Mouse (Mus musculus) layer of hippocampus, adult 9-11 months (tissue): Measurements from ENCODE around the gene Abtb2.

Experiments
- DNase-seq: peaks from one replicate; pipeline ENCODE4 v3.0.0; 2022

The Abtb2 gene

DNA sequence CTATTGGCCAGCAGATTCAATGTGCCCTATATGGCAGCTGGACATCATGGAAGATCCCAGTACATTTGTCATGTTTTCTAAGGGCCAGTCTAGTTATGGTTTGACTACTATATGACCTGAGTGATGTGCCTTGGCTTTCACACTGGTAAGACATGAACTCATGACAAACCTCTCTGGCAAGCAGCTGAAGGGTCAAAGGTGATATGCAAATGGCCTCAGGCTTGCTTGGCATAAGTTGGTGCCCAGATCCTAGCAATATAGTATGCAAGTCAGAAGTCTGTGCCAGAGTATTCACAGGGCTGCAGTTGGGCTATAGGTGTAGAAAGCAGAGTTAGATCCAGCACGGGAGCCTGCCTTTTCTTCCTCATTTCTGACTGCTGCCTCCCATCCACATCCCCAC is 125.2 kb downstream of the Abtb2 start:
- no peak for DNase-seq

DNA sequence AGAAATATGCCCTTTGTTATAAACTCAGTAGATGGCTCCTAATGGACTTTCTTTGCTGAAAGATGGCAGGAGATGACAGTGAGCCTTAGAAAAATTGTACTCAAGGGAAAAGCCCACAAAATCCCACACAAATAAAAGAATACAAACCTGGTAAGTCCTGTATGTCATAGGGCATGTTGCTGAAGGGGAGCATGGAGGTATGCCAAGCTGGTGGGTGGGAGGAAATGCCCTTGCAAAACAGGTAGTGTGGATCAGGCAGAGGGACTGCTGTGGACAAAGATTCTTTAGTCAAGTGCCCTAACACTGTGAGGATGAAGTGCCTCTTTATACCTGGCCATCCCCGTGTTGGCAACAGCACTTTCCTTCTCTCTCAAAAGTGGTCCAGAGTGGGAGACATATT is 126.7 kb downstream of the Abtb2 start:
- no peak for DNase-seq

DNA sequence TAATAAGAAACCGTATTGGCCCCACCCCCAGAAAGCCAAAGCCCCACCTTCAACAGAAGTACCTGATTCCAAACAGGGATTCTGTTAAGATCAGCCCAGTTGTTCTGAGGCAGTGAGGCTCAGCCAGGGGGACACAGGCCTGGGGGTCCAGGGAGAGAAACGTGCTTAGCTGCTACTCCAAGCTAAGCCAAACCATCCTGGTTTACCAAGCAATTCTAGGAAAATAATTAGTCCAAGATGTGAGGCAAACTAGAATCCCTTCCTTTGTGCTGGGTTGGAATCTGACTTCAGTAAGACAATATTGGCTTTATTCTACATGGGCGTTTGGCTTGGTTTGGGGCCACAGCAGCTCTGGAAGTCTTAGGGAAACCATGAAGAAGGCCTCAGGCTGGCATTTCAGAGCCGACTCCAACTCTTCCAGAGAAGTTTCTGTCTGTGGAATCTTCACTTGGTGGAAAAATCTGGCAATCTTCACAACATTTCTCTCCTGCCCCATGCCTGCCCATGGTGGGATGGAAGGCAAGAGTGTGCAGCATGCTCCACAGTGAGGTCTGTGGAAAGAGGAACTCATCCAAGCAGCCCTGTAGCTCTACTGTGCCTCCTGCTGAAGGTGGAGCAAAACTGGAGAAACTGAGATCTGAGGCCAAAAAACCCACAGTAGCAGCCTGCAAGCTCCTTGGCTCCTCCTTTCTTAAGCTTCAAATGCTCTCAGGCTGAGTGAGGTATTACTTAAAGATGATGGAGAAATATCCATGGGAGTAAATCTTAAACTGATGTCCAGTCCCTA is 128.9 kb downstream of the Abtb2 start:
- no peak for DNase-seq

DNA sequence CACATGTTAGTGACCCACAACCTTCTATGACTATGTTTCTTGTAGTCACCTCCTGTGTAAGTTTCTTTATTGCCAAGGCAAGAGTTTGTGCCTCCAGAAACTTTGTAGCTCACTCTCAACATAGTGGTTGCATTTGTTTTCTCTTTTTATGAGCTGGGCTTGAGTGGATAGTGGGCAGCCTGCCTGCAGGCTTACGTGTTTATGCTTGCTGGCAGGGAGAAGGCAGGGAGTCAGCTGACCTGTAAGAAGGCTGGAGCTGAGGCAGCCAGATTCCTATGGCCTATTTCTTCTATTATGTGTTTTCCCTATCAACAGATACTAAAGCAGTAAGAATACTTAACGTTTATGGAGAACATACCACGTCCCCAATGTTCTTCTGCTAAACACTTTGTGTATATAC is 130.1 kb downstream of the Abtb2 start:
- DNase-seq, result no peak

GRCm38 (mm10) chr2:103700514-103700913 is 134.4 kb downstream of the Abtb2 start:
- no peak for DNase-seq

DNA sequence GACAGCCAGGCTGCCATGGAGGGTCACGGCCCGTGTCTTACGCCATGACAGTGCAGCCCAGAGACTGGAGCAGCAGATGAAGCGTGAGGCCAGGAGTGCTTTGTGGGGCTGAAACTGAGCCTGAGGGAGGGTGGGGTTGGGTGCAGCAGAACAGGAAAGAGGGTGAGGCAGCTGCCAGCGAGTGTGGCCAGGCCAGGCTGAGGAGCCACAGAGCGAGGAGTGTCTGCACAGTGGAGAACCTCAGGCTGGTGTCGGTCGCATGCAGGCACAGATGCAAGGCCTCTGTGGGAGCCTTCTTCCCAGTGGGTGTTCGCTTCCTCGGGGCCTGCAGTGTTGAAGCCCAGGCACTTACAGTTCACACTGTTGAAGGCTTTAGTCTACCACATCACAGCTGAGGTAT is 137.2 kb downstream of the Abtb2 start:
- no peak for DNase-seq

- no peak for DNase-seq
Measured at GRCm38 (mm10) chr2:103703865-103704264, 137.8 kb downstream of the Abtb2 start.

DNA sequence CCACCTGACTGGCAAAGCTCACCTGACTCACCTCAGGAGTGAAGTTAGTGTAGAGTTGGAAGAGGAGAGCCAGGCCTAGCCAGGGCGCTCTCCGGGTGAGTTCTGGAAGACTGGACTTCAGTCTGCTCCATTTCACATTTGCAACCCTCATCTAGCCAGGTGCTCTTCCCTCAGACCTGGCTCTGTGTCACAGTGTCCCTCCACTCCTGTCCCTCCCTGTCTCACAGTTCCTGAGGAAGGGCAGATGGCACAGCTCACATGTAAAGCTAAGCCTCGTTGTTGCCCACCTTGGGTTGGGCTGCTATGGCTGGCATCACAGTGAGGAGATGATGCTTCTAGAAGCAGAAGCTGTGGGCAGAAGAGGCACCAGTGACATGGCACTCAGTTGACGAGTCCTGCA is 139.7 kb downstream of the Abtb2 start:
- no peak for DNase-seq

GRCm38 (mm10) chr2:103706226-103706625 is 140.1 kb downstream of the Abtb2 start:
- DNase-seq, result peak; percentile 85

- no peak for DNase-seq
Measured at GRCm38 (mm10) chr2:103707056-103707776, 141.1 kb downstream of the Abtb2 start.

- no peak for DNase-seq
Measured at GRCm38 (mm10) chr2:103710849-103711248, 144.7 kb downstream of the Abtb2 start.

GRCm38 (mm10) chr2:103713831-103714230 is 147.7 kb downstream of the Abtb2 start:
- DNase-seq, result no peak

DNA sequence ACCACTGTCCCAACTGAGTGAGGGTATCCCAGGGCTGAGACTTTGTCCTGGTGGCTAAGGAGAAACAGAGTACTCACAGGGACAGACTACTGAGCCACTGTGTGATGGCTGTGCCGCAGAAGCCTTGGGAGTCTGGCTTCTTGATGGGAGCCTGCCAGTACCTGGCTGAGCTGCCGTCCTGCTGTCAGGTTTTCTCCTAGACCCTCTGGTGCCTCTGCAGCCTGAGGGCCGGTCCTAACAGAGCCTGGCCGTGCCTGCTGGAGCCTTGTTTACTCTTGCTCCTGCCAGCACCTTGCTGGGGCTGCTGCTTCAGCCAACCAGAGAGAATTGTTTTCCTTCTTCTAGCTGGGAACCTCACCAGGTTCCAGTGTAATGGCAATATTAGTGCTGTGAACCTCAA is 148.3 kb downstream of the Abtb2 start:
- no peak for DNase-seq

GRCm38 (mm10) chr2:103718594-103719291 is 152.6 kb downstream of the Abtb2 start:
- DNase-seq, result peak; percentile 53

- no peak for DNase-seq
Measured at GRCm38 (mm10) chr2:103719292-103719646, 153.2 kb downstream of the Abtb2 start.

DNA sequence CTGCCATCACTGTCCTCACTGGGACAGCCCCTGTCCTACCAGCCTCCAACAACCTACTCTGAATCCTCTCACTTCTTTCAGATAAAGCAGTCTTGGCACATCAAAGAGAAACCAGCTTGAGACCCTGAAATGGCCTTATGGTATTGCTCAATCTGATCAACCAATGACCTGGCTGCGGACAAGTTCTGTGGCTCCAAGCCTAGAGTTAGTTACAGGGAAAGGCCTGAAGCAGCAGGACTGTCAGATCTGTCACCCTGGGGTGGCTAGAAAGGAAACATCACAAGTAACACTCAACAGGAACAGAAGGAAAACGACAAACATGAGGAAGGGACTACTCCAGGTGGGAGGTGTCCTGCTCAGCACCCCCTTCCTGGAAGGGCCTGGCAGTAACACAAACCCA is 158.4 kb downstream of the Abtb2 start:
- no peak for DNase-seq

GRCm38 (mm10) chr2:103728027-103728540 is 162.0 kb downstream of the Abtb2 start:
- DNase-seq, result no peak

DNA sequence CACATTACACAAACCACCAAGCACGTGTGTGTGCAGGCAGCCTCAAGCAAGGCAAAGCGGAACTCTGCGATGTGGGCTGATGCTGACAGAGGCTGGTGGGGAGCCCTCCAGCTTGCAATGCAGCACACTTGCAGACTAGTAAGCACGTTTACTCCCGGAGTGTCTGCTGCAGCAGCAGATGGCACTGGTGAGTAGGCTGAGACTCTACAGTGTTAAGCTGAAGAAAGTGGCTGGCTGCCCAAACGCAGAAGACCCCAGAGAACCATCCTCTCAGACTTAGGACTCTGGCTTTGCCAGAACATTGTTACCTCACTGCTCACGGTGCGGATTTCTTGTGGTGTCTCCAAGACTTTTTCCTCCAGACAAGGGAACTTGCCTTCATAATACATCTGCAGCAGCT is 164.9 kb downstream of the Abtb2 start:
- peak; percentile 79 for DNase-seq

DNA sequence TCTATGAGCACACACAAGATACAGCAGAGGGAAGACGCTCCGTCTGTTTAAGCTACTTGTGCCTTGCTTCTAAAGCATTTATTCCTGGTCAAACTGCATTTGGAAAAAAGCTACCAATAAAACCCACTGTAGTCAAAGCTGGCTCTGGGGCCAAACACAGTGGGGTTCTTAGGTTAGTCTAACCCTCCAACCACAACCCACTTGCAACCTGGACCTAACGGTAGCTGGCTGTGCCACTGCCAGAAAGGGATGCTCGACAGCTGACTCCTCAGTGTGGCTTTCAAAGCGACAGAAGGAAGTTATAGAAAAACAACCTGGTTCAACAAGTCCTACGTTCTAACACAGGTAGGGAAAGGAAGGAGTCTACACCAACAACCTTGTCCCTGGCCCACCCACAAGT is 165.3 kb downstream of the Abtb2 start:
- DNase-seq, result no peak

- DNase-seq, result no peak
Measured at GRCm38 (mm10) chr2:103742821-103743220, 176.7 kb downstream of the Abtb2 start.

GRCm38 (mm10) chr2:103743536-103743935 is 177.4 kb downstream of the Abtb2 start:
- DNase-seq, result no peak

DNA sequence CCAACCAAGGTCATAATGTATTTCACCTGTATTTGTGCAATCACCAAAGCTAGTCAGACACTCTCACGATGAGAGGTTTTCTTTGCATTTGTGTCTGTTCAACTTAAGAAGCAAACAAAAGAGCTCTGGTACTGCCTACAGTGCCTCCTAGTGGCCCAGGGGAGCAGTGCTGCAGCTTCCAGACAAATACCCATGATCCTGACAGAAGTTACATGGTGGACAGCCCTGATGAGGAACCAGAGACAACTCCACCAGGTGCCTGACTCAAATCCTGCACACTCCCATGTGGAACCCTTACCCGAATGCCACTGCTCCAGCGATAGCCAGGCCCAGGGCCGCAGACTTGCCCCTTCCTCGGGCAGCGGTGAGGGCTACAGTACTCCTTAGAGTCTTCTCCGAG is 177.9 kb downstream of the Abtb2 start:
- DNase-seq, result peak; percentile 34

DNA sequence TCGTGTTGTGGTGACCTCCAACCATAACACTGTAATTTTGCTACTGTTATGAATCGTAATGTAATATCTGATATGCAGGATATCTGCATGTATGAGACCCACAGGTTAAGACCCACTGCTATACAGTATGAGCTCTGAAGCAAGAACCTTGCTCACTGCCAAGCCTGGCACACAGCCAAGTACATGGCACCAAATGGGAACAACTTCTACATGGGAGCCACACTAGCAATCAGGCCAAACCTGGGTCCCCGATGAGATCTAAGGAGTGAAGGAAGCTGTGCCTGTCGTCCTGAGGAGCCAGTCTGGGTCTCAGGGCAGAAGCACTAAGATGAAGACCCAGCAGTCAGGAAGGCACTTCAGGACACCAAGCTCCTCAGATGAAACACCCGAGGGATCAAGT is 179.4 kb downstream of the Abtb2 start:
- DNase-seq, result no peak

DNA sequence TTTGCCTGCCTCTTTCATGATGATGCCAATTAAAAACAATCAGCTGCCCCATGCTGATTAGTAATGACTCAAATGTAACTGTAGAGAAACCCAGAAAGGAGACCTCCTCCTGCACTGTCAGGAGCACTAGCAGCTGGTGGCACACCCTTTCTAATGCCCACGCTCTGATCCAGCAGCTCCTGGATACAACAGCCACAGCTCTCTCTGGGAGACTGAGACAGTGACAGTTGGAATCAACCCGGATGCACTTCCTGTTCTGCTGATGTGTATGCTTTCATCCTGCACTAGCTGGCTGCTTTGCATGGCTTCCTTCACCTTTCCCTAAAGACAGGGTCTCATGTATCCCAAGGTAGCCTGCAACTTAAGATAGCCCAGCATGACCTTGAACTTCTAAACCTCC is 180.0 kb downstream of the Abtb2 start:
- peak; percentile 48 for DNase-seq
